Mouse (Mus musculus) lung, adult 18-20 months (tissue): ENCODE measurements around the gene Polr2b.
A peak's percentile ranks its signal among the peaks of the same experiment; 100 is the strongest.

Source experiments
- DNase-seq, 2 experiments: peaks; one replicate each; pipeline ENCODE4 v3.0.0; 2022; ENCODE audit warnings: mixed read lengths in 2 of 2

Polr2b gene

GRCm38 (mm10) chr5:77366313-77366712, 56.4 kb downstream of the Polr2b start:
- no peak for DNase-seq

- no peak for DNase-seq
These were observed 57.2 kb downstream of the Polr2b start for GRCm38 (mm10) chr5:77367145-77367544.

GRCm38 (mm10) chr5:77367682-77368081, 57.7 kb downstream of the Polr2b start:
- DNase-seq: no peak

GRCm38 (mm10) chr5:77368194-77368593, 58.2 kb downstream of the Polr2b start:
- no peak for DNase-seq

GRCm38 (mm10) chr5:77369394-77369793, 59.4 kb downstream of the Polr2b start:
- DNase-seq: no peak

- no peak for DNase-seq
These were observed 60.5 kb downstream of the Polr2b start for GRCm38 (mm10) chr5:77370378-77370892.

- DNase-seq: no peak
These were observed 62.3 kb downstream of the Polr2b start for GRCm38 (mm10) chr5:77372242-77372641.

- DNase-seq: no peak
These were observed 62.8 kb downstream of the Polr2b start for GRCm38 (mm10) chr5:77372778-77373177.

- no peak for DNase-seq
These were observed 65.0 kb downstream of the Polr2b start for GRCm38 (mm10) chr5:77374945-77375344.

- DNase-seq: no peak
These were observed 65.6 kb downstream of the Polr2b start for GRCm38 (mm10) chr5:77375546-77375945.

- no peak for DNase-seq
These were observed 68.1 kb downstream of the Polr2b start for GRCm38 (mm10) chr5:77378027-77378426.

GRCm38 (mm10) chr5:77379434-77380135, 69.6 kb downstream of the Polr2b start:
- DNase-seq: no peak

- DNase-seq: no peak
These were observed 70.5 kb downstream of the Polr2b start for GRCm38 (mm10) chr5:77380321-77380901.

- DNase-seq: no peak
These were observed 71.3 kb downstream of the Polr2b start for GRCm38 (mm10) chr5:77381283-77381682.

- DNase-seq: no peak
These were observed 71.7 kb downstream of the Polr2b start for GRCm38 (mm10) chr5:77381686-77382085.

GRCm38 (mm10) chr5:77383799-77384554, 74.0 kb downstream of the Polr2b start:
- DNase-seq: peak; percentile 57 to 65

GRCm38 (mm10) chr5:77384724-77385123, 74.8 kb downstream of the Polr2b start:
- DNase-seq: no peak

- no peak for DNase-seq
These were observed 75.3 kb downstream of the Polr2b start for GRCm38 (mm10) chr5:77385221-77385620.

- no peak for DNase-seq
These were observed 76.1 kb downstream of the Polr2b start for GRCm38 (mm10) chr5:77385900-77386595.

GRCm38 (mm10) chr5:77386596-77387413, 76.9 kb downstream of the Polr2b start:
- DNase-seq: no peak

GRCm38 (mm10) chr5:77387414-77387704, 77.4 kb downstream of the Polr2b start:
- no peak for DNase-seq

GRCm38 (mm10) chr5:77388359-77388758, 78.4 kb downstream of the Polr2b start:
- no peak for DNase-seq
